Mouse (Mus musculus) megakaryocyte, embryonic 14.5 days (primary cell): Measurements from ENCODE around the gene Flt4. TPM values are rescaled to one million over a fixed set of nuclear protein-coding genes. Genes with fewer than 3 reads are reported as not detected.

ENCODE experiments used
- H3K27me3 ChIP-seq: replicated peaks from 2 replicates; pipeline ENCODE3; 2012; ENCODE audit warnings: inconsistent platforms
- H3K36me3 ChIP-seq: replicated peaks from 2 replicates; pipeline ENCODE3; 2012; ENCODE audit warnings: low read length, inconsistent platforms, mixed read lengths
- H3K4me1 ChIP-seq: 2 replicates; pipeline ENCODE4 v1.6.1; 2012; ENCODE audit warnings: inconsistent platforms
- H3K4me3 ChIP-seq: replicated peaks from 2 replicates; pipeline ENCODE3; 2012; ENCODE audit warnings: moderate library complexity, mild to moderate bottlenecking, inconsistent platforms
- H3K9me3 ChIP-seq: 2 replicates; pipeline ENCODE4 v1.6.1; 2012; ENCODE audit warnings: inconsistent platforms
- FLI1 ChIP-seq: IDR thresholded peaks from 2 replicates; pipeline ENCODE4 v1.6.1; 2012; ENCODE audit warnings: low read length, inconsistent platforms, mixed read lengths
- GATA1 ChIP-seq: IDR thresholded peaks from 3 replicates; pipeline ENCODE4 v1.6.1; 2012; ENCODE audit warnings: mixed read lengths, low read length, inconsistent platforms, borderline replicate concordance
- polyA plus RNA-seq: library from polyadenylated mRNA; stranded (reverse); fragments of >175 nt; gene quantifications from 2 replicates; pipeline ENCODE4 v1.2.3, GENCODE M21; 2012; ENCODE audit warnings: low replicate concordance; ENCODE audit not compliant: insufficient read depth

The Flt4 gene
- polyA plus RNA-seq, 1 experiment = 0.01 TPM

DNA sequence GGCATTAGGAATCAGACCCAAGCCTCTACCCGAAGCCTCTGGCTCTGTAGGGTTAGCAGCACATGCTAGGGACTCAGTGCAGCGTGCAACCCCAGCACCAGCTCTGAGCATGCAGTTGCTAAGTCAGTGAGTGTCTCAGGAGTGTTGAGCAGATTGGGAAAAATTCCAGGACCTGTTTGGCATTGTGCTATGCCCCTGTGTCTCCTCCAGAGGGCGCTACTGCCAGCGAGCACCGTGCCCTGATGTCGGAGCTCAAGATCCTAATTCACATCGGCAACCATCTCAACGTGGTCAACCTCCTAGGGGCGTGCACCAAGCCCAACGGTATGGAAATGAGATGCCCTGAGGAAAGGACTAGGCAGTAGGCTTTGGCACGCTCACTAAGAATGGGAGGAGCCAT is 27.4 kb downstream of the Flt4 start:
- H3K4me1 ChIP-seq = peaks cover 28% of the 10 kb centered on the region
- no peak for TF ChIP-seq FLI1
- TF ChIP-seq GATA1 = no peak

GRCm38 (mm10) chr11:49645677-49646076 is 36.6 kb downstream of the Flt4 start:
- Histone ChIP-seq H3K36me3 (no peaks in the 10 kb centered on the region), H3K27me3 (peaks cover 64% of the 10 kb centered on the region), H3K4me1 (peaks cover 18% of the 10 kb centered on the region), H3K4me3 (no peak overlapping the region), H3K9me3 (peaks cover 17% of the 10 kb centered on the region)
- TF ChIP-seq FLI1 (no peak), GATA1 (no peak)

More for the DNA sequence above, 27.4 kb downstream of the Flt4 start:
- peaks cover 35% of the 10 kb centered on the region for H3K9me3 ChIP-seq
- no peaks in the 10 kb centered on the region for H3K36me3 ChIP-seq
- no peak overlapping the region for H3K4me3 ChIP-seq
- H3K27me3 ChIP-seq = peaks cover 85% of the 10 kb centered on the region

GRCm38 (mm10) chr11:49650113-49650993 is 41.3 kb downstream of the Flt4 start:
- H3K36me3 ChIP-seq = no peaks in the 10 kb centered on the region
- H3K27me3 ChIP-seq = peaks cover 38% of the 10 kb centered on the region
- no peak overlapping the region for H3K4me3 ChIP-seq
- peaks cover 15% of the 10 kb centered on the region for H3K9me3 ChIP-seq
- TF ChIP-seq GATA1 (no peak), FLI1 (no peak)
- H3K4me1 ChIP-seq = peaks cover 47% of the 10 kb centered on the region

GRCm38 (mm10) chr11:49650994-49651761 is 42.1 kb downstream of the Flt4 start:
- peak overlapping the region; percentile 68 for H3K4me3 ChIP-seq
- no peak for TF ChIP-seq GATA1
- no peak for TF ChIP-seq FLI1

GRCm38 (mm10) chr11:49651762-49652322 is 42.8 kb downstream of the Flt4 start:
- Histone ChIP-seq H3K27me3 (peaks cover 27% of the 10 kb centered on the region), H3K9me3 (peaks cover 15% of the 10 kb centered on the region), H3K36me3 (no peaks in the 10 kb centered on the region), H3K4me1 (peaks cover 46% of the 10 kb centered on the region), H3K4me3 (peak overlapping the region; percentile 50)
- TF ChIP-seq FLI1 (no peak), GATA1 (no peak)

More at GRCm38 (mm10) chr11:49650994-49651761, 42.1 kb downstream of the Flt4 start:
- no peaks in the 10 kb centered on the region for H3K36me3 ChIP-seq
- peaks cover 15% of the 10 kb centered on the region for H3K9me3 ChIP-seq
- peaks cover 44% of the 10 kb centered on the region for H3K4me1 ChIP-seq
- H3K27me3 ChIP-seq = peaks cover 32% of the 10 kb centered on the region

DNA sequence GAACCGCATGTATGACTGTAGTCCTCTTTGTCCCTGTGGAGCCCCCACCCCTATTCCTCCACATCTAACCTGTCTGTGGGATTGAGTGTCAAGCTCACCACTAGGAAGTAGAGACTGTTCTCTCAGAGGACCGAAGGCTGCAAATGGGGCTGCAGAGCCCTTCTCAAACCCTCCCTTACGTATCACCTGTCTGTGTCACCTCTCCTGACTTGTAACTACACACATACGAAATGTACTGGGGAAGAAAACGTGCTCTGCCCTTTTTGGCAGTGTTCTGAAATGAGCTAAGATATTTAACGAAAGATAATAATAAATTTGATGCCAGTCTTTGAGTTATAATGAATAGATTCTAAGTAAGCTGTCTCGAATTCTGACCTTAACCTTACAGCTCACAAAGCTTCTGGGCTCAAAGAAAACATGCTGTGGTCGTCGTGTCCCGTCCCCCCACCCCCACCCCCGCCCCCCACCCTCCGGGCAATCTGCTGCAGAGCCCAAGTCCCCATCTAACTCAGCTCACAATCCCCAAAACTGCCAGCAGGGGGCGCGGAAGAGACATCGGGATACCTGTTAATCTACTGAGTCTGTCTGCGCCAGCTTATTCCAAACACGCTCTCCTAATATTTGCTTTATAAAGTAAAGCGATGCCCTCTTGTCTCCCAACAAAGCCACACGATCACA is 43.5 kb downstream of the Flt4 start:
- Histone ChIP-seq H3K4me1 (peaks cover 41% of the 10 kb centered on the region), H3K4me3 (peak overlapping the region; percentile 72), H3K36me3 (no peaks in the 10 kb centered on the region), H3K9me3 (peaks cover 15% of the 10 kb centered on the region), H3K27me3 (peaks cover 21% of the 10 kb centered on the region)
- TF ChIP-seq GATA1 (no peak), FLI1 (no peak)

GRCm38 (mm10) chr11:49653079-49653408 is 44.0 kb downstream of the Flt4 start:
- Histone ChIP-seq H3K4me1 (peaks cover 46% of the 10 kb centered on the region), H3K27me3 (peaks cover 17% of the 10 kb centered on the region), H3K4me3 (peak overlapping the region; percentile 72), H3K36me3 (no peaks in the 10 kb centered on the region), H3K9me3 (peaks cover 15% of the 10 kb centered on the region)
- no peak for TF ChIP-seq GATA1
- no peak for TF ChIP-seq FLI1

DNA sequence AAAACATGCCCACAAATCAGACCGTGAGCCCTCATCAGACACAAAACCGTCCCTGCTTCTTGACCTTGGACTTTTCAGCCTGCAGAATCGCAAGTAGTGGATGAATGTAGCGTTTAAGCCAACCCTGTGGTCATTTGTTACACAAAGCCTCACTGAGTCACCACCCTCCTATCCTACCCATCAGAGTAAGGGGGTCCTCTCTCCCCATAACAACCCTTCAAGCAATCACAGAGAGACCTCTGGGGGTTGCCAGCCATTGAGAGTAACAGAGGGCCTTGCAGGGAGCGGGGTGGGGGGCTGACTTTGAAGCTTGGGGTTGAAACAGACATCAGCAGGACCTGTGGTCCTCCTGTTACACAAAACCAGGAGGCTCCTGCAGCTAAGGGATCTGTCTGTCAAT is 45.6 kb downstream of the Flt4 start:
- Histone ChIP-seq H3K4me3 (no peak overlapping the region), H3K4me1 (peaks cover 62% of the 10 kb centered on the region), H3K36me3 (no peaks in the 10 kb centered on the region), H3K27me3 (peaks cover 16% of the 10 kb centered on the region), H3K9me3 (peaks cover 15% of the 10 kb centered on the region)
- TF ChIP-seq GATA1 = no peak
- TF ChIP-seq FLI1 = no peak

DNA sequence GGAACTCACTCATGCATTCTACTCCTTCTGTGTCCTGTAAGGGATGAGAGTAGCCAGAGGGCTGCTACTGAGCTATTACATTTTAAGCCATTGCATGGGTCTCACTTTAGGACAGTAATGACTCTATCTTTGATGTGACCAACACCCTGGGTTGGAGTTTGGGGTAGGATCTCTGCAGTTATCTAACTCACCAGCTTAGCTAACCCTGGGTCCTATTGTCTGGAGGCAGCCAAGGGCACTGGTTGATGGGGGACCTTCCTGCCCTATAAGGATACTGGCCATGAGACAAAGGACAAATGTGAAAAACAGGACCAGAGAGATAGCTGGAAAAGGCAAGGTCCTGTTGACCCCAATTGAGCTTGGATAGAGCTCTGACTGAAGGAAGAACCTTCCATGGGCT is 46.4 kb downstream of the Flt4 start:
- TF ChIP-seq GATA1 (no peak), FLI1 (no peak)
- Histone ChIP-seq H3K27me3 (peaks cover 15% of the 10 kb centered on the region), H3K9me3 (peaks cover 15% of the 10 kb centered on the region), H3K4me1 (peaks cover 69% of the 10 kb centered on the region), H3K36me3 (no peaks in the 10 kb centered on the region), H3K4me3 (no peak overlapping the region)
